Mouse (Mus musculus) splenic B cell, adult 2 months (primary cell): ENCODE measurements around the gene Ccdc22.
A peak's percentile ranks its signal among the peaks of the same experiment; 100 is the strongest.

Experiments used
- DNase-seq: peaks from one replicate; pipeline ENCODE4 v3.0.0-alpha.2; 2011; ENCODE audit warnings: low read depth, low spot score
- H3K27me3 ChIP-seq: 2 replicates; pipeline ENCODE4 v1.6.1; 2012; ENCODE audit warnings: mild to moderate bottlenecking, low read length, moderate library complexity, mixed read lengths; ENCODE audit not compliant: control insufficient read depth, poor library complexity, insufficient read depth, severe bottlenecking
- H3K36me3 ChIP-seq: 2 replicates; pipeline ENCODE4 v1.6.1; 2012; ENCODE audit warnings: mild to moderate bottlenecking, low read length, moderate library complexity, mixed read lengths; ENCODE audit not compliant: control insufficient read depth, poor library complexity, insufficient read depth, severe bottlenecking

The Ccdc22 gene

GRCm38 (mm10) chrX:7604004-7604403, 1.3 kb downstream of the Ccdc22 start:
- Histone ChIP-seq H3K36me3 (no peaks in the 10 kb centered on the region), H3K27me3 (no peaks in the 10 kb centered on the region)
- peak; percentile 1 for DNase-seq

DNA sequence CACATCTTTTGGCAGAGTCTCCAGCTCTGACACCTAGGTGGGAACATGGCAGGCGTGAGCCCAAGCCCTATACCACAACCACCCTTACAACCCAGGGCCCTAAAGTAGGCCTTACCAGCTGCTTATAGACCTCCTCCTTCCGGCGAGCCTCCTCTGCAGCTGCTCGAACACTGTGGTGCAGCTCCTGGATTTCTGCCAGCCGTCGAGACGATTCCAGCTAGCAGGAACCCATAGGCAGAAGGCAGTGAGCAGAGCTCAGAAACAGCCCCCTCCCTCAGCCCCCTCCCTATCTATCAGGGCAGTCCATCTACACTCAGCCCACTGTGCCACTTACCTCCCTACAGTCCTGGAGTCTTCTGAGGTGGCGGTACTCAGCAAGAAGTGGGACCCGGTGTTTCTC, 9.9 kb downstream of the Ccdc22 start:
- Histone ChIP-seq H3K36me3 (0 out of 2 replicates have a peak, but pooled peaks cover 1% of the 10 kb centered on the region), H3K27me3 (no peaks in the 10 kb centered on the region)
- no peak for DNase-seq

DNA sequence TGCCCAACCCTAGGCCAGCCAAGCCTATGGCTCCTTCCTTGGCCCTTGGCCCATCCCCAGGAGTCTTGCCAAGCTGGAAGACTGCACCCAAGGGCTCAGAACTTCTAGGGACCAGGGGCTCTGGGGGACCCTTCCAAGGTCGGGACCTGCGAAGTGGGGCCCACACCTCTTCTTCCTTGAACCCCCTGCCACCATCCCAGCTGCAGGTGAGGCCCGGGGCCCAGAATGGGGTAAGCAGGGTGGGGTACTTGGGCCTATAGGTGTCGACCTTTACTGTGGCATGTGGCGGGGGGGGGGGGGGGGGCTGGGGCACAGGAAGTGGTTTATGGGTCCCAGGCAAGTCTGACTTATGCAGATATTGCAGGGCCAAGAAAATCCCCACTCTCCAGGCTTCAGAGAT, 19.0 kb downstream of the Ccdc22 start:
- no peak for DNase-seq
- Histone ChIP-seq H3K27me3 (no peaks in the 10 kb centered on the region), H3K36me3 (0 out of 2 replicates have a peak, but pooled peaks cover 1% of the 10 kb centered on the region)

DNA sequence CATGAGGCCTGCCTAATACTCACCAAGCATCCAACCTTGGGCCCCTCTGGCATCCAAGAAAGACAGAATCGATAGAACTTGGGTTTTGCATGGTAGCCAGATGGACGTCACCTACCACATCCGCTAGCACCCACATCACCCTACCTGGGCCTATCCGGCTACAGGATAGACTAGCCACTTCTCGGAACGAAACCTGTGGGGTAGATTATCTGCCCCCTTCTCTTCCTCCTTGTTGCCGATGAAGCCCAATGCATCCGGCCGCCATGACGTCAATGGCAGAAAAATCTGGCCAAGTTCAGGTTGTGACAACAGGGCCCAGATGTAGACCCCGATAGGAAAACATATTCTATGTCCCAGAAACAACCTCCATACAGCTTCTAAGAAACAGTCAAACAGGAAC, 21.4 kb downstream of the Ccdc22 start:
- DNase-seq, result no peak
- no peaks in the 10 kb centered on the region for H3K36me3 ChIP-seq
- no peaks in the 10 kb centered on the region for H3K27me3 ChIP-seq

- no peaks in the 10 kb centered on the region for H3K36me3 ChIP-seq
- no peaks in the 10 kb centered on the region for H3K27me3 ChIP-seq
- no peak for DNase-seq
Observed at GRCm38 (mm10) chrX:7581151-7581550, 24.2 kb downstream of the Ccdc22 start.

- H3K27me3 ChIP-seq, result no peaks in the 10 kb centered on the region
Observed at GRCm38 (mm10) chrX:7574885-7575231, 30.5 kb downstream of the Ccdc22 start.

DNA sequence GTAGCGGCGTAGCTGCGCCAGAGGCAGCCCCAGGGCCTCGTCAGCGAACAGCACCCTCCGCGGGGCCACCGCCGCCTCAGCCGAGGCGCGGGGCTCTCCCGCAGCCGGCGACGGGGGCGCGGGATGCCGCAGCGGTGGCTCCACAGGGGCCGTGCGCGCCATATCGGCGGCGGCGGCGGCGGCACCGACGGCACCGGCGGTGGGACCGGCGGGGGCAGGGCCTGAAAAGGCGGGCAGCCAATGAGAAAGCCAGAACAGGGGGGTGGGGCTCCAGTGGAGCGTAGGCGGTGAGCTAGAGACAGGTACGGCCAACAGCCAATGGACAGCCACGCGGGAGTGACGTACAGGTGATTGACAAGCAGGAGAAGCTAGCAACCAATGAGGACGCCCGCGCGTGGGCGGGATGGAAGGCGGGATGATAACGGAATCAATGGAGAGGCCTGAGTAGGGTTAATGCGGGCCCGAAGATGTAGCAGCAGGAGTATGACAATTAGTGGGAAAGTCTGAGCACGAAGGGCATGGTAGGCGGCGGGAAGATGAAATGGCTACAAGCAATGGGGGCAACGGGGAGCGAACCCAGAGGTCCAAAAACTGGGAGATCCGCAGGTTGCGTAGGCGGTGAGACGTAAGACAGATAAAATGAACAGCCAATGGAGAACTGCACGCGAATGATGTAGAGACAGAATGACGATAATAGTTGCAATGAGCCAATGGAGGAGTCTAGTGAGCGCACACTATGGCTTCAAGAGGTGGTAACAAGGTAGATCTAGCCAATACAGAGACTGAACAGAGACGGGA, 31.0 kb downstream of the Ccdc22 start, which contains the start of gene Ppp1r3f:
Ppp1r3f (minus strand) TSS at position 197 of the 798 bp plus-strand sequence.
- DNase-seq, result peak; percentile 96
- Histone ChIP-seq H3K27me3 (no peaks in the 10 kb centered on the region), H3K36me3 (no peaks in the 10 kb centered on the region)

More at GRCm38 (mm10) chrX:7574885-7575231, 30.5 kb downstream of the Ccdc22 start:
- no peak for DNase-seq
- no peaks in the 10 kb centered on the region for H3K36me3 ChIP-seq

GRCm38 (mm10) chrX:7573176-7574086, 31.9 kb downstream of the Ccdc22 start, which contains the start of gene Foxp3:
Gene Foxp3 (plus strand): TSS chrX:7573644.
- peak; percentile 26 for DNase-seq
- no peaks in the 10 kb centered on the region for H3K36me3 ChIP-seq
- no peaks in the 10 kb centered on the region for H3K27me3 ChIP-seq

- no peak for DNase-seq
- H3K27me3 ChIP-seq, result no peaks in the 10 kb centered on the region
- no peaks in the 10 kb centered on the region for H3K36me3 ChIP-seq
Observed at GRCm38 (mm10) chrX:7572466-7572865, 32.9 kb downstream of the Ccdc22 start.

GRCm38 (mm10) chrX:7571565-7572136, 33.7 kb downstream of the Ccdc22 start:
- Histone ChIP-seq H3K36me3 (no peaks in the 10 kb centered on the region), H3K27me3 (no peaks in the 10 kb centered on the region)
- no peak for DNase-seq

- no peaks in the 10 kb centered on the region for H3K27me3 ChIP-seq
- DNase-seq, result no peak
- H3K36me3 ChIP-seq, result no peaks in the 10 kb centered on the region
Observed at GRCm38 (mm10) chrX:7570481-7571175, 34.7 kb downstream of the Ccdc22 start.

DNA sequence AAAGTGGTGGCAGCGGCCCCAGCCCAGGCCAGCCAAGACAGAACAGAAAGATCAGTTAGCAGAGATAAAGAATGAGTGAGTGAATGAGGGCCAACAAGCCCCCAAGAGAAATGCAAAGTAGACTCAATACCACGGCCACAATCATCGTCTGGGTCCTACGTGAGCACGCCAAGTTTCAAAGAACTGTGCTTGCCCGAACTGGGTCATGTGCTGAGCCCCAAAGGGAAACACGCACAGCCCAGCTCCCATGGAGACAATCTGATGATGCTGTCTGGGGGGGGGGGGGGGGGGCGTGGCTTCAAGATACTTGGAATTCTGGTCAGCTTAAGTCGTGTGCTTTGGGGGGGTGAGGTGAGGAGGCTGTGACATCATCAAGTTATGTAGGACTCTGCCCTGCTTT, 37.8 kb downstream of the Ccdc22 start:
- no peak for DNase-seq
- no peaks in the 10 kb centered on the region for H3K27me3 ChIP-seq
- H3K36me3 ChIP-seq, result no peaks in the 10 kb centered on the region

DNA sequence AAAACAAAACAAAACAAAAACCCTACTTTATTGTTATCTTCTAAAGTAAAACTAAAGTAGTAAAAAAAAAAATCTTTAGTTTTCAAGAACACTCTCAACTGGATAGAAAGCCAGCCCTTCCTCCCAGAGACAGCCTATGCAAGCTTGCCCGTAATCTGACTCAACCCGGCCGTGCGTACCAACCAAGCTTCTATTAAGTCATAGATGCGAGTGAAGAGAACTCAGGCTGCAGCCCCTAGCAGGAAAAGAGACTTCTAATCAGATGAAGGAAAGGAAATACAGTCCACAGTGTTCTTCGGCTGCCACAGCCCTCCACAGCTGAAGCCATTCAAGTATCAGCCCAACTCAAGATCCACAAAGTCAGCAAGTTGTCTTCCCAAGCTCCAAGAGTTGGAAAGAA, 39.0 kb downstream of the Ccdc22 start:
- DNase-seq, result no peak
- Histone ChIP-seq H3K27me3 (no peaks in the 10 kb centered on the region), H3K36me3 (no peaks in the 10 kb centered on the region)

- Histone ChIP-seq H3K27me3 (no peaks in the 10 kb centered on the region), H3K36me3 (no peaks in the 10 kb centered on the region)
- DNase-seq, result no peak
Observed at GRCm38 (mm10) chrX:7563076-7563475, 42.2 kb downstream of the Ccdc22 start.
